Mouse (Mus musculus) neural tube, embryonic 14.5 days (tissue): Measurements from ENCODE around the gene Dido1. TPM values are rescaled to one million over a fixed set of nuclear protein-coding genes. Genes with fewer than 3 reads are reported as not detected.

Experiments used
- ATAC-seq: fragments of 200-750 bp; cut with Nextera tagmentation; 2 replicates; pipeline ENCODE4 v1.8.0; 2017; ENCODE audit warnings: low read depth, mild to moderate bottlenecking, moderate TSS enrichment, moderate library complexity
- H3K27ac ChIP-seq: fragments of 300-500 bp; sonication (generic); 2 replicates; pipeline ENCODE4 v1.5.1; 2014; ENCODE audit warnings: low read depth, mild to moderate bottlenecking, control low read depth, low read length, moderate library complexity, mixed read lengths
- H3K27me3 ChIP-seq: fragments of 300-500 bp; sonication (generic); 2 replicates; pipeline ENCODE4 v1.6.1; 2014; ENCODE audit warnings: low read length; ENCODE audit not compliant: control insufficient read depth, insufficient read depth
- H3K36me3 ChIP-seq: fragments of 300-500 bp; sonication (generic); 2 replicates; pipeline ENCODE4 v1.6.1; 2014; ENCODE audit warnings: low read length, mixed read lengths; ENCODE audit not compliant: control insufficient read depth, insufficient read depth
- H3K4me1 ChIP-seq: fragments of 300-500 bp; sonication (generic); 2 replicates; pipeline ENCODE4 v1.6.1; 2014; ENCODE audit warnings: low read length; ENCODE audit not compliant: control insufficient read depth, insufficient read depth
- H3K4me2 ChIP-seq: fragments of 300-500 bp; sonication (generic); 2 replicates; pipeline ENCODE4 v1.6.1; 2014; ENCODE audit warnings: mild to moderate bottlenecking, low read depth, low read length, control low read depth
- H3K4me3 ChIP-seq: fragments of 300-500 bp; sonication (generic); 2 replicates; pipeline ENCODE4 v1.5.1; 2014; ENCODE audit warnings: low read depth, low read length, control low read depth, mixed read lengths
- H3K9ac ChIP-seq: fragments of 300-500 bp; sonication (generic); replicated peaks from 2 replicates; pipeline ENCODE4 v1.6.1; 2014; ENCODE audit warnings: low read depth, mild to moderate bottlenecking, control low read depth, low read length, mixed read lengths
- H3K9me3 ChIP-seq: fragments of 300-500 bp; sonication (generic); 2 replicates; pipeline ENCODE4 v1.6.1; 2016; ENCODE audit warnings: low read length; ENCODE audit not compliant: control insufficient read depth
- WGBS: fragments of 180-500 bp; shearing (Covaris S2); extraction: QIAGEN DNeasy Blood & Tissue Kit; methylation state at CpG from one replicate; pipeline ENCODE4 v1.1.7; 2014; 5-methylcytosine and 5-hydroxymethylcytosine counted together
- polyA plus RNA-seq: library from polyadenylated mRNA; unstranded; fragments of >200 nt; fragmentation: Nextera tagmentation; extraction: Ambion mirVana; gene quantifications from 2 replicates; pipeline ENCODE4 v1.2.1, GENCODE M21; 2014

The Dido1 gene
- polyA plus RNA-seq, 1 experiment from 2014 or later = 34.8 TPM

DNA sequence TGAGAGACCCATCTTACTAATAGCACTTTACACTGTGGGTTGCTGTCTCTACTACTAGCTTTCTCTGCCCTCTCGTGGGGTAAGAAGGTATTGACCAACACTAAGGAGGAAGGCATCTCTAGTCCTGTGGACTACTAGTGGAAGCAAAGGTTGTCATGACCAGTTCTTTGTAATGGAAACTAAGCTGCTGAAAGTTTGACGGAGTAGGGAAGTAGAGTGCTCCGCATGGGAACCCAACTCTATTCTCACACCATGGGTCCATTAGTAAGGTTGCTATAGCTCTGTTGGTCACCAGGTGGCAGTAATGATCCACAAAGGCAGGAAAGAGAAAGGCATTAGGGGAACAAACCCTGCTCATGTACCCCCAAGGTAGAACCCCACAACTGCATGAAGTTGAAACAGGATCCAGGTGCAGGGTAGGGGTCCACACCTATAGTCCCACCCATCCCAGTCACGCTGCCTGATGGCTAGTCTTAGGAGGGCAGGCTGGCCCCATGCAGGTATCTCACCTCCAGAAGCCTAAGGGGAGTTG, 31.1 kb downstream of the Dido1 start:
- peak; percentile 68 for ATAC-seq
- Histone ChIP-seq H3K27me3 (no peaks in the 10 kb centered on the region), H3K4me2 (no peak overlapping the region), H3K27ac (no peak overlapping the region), H3K4me1 (no peaks in the 10 kb centered on the region), H3K9me3 (no peaks in the 10 kb centered on the region), H3K4me3 (no peak overlapping the region), H3K36me3 (peaks cover 39% of the 10 kb centered on the region), H3K9ac (no peak overlapping the region)
- WGBS = 28% methylated on average over 4 of the region's 4 CpGs

DNA sequence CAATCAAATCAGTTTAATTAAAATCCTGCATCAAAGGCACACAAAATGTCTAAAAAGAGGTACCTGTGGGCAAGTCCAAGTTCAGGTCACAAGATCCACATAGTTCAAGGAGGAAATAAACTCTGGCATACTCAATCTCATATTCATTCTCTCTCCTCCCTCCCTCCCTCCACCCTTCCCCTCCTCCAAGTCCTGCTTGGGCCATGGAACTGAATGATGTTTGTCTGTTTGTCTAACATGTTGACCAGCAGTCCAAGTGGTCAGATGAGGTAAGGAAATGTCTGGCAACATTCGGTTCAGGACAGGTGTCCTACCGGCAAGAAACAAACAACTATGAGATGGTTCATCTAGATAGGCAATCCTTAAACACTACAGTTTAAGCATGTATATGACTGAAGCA, 33.1 kb downstream of the Dido1 start:
- Histone ChIP-seq H3K4me1 (no peaks in the 10 kb centered on the region), H3K27me3 (no peaks in the 10 kb centered on the region), H3K9ac (no peak overlapping the region), H3K4me2 (no peak overlapping the region), H3K4me3 (no peak overlapping the region), H3K36me3 (peaks cover 36% of the 10 kb centered on the region), H3K27ac (no peak overlapping the region), H3K9me3 (no peaks in the 10 kb centered on the region)
- WGBS = 97% methylated on average over 2 of the region's 2 CpGs
- no peak for ATAC-seq

DNA sequence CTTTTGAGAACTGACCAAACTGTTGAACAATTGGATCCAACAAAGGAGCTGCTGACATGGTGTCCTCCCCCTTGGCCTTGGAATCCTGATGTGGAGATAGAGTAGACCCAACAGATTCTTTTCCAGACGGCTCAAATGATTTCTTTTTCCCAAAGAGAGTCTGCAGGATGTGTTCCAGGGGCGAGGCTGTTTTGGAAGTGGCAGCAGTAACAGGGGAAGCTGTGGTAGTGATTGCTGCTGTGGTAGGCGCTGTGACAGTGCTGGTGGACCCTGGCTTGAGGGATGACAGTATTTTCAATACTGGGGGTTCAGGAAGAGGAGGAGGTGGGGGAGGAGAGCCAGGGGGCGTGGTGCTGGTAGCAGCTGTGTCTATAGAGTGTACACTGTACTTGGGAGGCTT, 47.8 kb downstream of the Dido1 start:
- no peaks in the 10 kb centered on the region for H3K9me3 ChIP-seq
- 92% methylated on average over 4 of the region's 4 CpGs for WGBS
- no peak overlapping the region for H3K4me2 ChIP-seq
- ATAC-seq = no peak
- no peaks in the 10 kb centered on the region for H3K27me3 ChIP-seq
- H3K4me1 ChIP-seq = 0 out of 2 replicates have a peak, but pooled peaks cover 3% of the 10 kb centered on the region
- H3K9ac ChIP-seq = no peak overlapping the region
- no peak overlapping the region for H3K27ac ChIP-seq
- H3K36me3 ChIP-seq = peaks cover 29% of the 10 kb centered on the region
- no peak overlapping the region for H3K4me3 ChIP-seq

DNA sequence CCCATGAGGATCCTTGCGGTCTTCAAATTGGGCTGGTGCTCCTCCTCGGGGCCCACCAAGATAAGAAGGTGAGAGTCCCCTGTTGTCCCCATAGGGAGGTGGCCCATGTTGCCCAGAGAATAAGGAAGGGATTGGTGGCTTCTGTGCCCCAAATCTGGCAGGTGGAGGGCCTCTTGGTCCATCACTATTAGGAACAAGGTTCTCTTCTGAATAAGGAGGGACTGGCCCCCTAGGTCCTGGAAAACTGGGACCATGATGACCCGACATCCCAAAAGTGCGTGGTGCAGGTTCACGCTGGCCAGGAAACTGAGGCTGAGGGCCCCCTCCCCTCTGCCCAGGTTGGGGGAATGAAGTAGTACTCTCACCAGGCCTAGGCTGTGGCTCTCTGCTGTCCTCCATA, 49.3 kb downstream of the Dido1 start:
- H3K4me1 ChIP-seq = 0 out of 2 replicates have a peak, but pooled peaks cover 3% of the 10 kb centered on the region
- H3K27ac ChIP-seq = no peak overlapping the region
- H3K9me3 ChIP-seq = no peaks in the 10 kb centered on the region
- peaks cover 16% of the 10 kb centered on the region for H3K36me3 ChIP-seq
- H3K4me3 ChIP-seq = no peak overlapping the region
- 96% methylated on average over 5 of the region's 5 CpGs for WGBS
- H3K4me2 ChIP-seq = no peak overlapping the region
- no peaks in the 10 kb centered on the region for H3K27me3 ChIP-seq
- ATAC-seq = no peak
- no peak overlapping the region for H3K9ac ChIP-seq

DNA sequence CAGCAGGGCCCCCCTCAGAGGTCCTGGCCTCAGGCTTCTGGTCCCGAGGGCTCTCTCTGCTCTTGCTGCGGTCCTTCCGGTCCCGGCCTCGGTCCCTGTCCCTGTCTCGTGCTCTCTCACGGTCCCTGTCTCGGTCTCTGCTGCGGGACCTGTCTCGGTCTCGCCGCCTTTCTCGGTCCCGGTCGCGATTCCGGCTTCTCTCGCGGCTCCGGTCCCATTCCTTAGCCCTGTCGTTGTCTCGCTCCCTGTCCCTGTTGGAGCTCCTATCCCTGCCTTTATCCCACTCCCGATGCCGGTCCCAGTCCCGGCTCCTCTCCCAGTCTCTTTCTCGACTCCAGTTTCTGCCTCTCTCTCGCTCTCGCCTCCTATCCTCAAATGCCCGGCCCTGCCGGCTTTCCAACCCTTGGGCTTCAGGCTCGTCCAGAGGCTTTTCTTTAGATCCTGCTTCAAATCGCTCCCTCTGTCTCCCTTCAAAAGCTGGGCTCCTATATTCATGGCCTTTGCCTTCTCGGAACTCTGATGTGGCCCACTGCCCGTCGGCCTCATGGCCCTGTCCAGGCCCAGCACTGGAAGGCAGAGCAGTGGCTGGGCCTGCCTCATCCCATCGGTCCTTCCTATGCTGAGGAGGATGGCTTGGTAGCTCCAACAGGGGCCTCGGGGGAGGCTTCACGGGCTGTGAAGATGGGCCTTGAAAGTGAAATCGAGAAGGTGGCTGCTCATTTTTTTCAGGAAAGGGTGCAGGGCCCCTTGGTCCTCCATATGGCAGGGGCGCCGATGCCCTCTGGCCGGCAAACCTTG, 50.2 kb downstream of the Dido1 start:
- ATAC-seq = 0 out of 2 replicates have a peak, but pooled peaks have one; percentile 41
- 26% methylated on average over 42 of the region's 42 CpGs for WGBS
- H3K9ac ChIP-seq = peak overlapping the region; percentile 34; the same call in 1 of the 2 replicates
- peak overlapping the region; percentile 41 for H3K4me2 ChIP-seq
- no peaks in the 10 kb centered on the region for H3K9me3 ChIP-seq
- H3K27ac ChIP-seq = no peak overlapping the region
- no peak overlapping the region for H3K4me3 ChIP-seq
- H3K4me1 ChIP-seq = 0 out of 2 replicates have a peak, but pooled peaks cover 3% of the 10 kb centered on the region
- H3K27me3 ChIP-seq = no peaks in the 10 kb centered on the region
- peaks cover 15% of the 10 kb centered on the region for H3K36me3 ChIP-seq

DNA sequence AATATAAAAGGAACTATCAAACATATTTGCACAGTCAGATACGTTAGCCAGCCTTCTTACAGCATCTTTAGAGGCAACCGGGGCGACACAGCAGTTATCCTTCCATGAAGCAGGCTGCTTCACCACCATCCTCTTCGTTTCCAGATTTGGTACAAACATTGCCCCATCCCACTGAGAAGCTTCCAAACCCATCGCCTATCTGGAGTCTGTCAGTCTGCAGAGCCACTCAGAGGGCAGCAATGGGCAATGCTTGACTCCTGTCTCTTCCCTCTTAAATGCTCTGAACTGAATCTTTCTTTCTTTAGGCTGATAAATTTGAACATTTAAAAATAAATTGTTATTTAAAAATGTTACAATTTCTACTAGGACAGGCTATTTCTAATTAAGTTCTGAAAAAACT, 51.4 kb downstream of the Dido1 start:
- H3K4me3 ChIP-seq = no peak overlapping the region
- 89% methylated on average over 5 of the region's 5 CpGs for WGBS
- H3K27ac ChIP-seq = no peak overlapping the region
- no peaks in the 10 kb centered on the region for H3K9me3 ChIP-seq
- H3K27me3 ChIP-seq = no peaks in the 10 kb centered on the region
- no peak overlapping the region for H3K4me2 ChIP-seq
- ATAC-seq = no peak
- H3K9ac ChIP-seq = no peak overlapping the region
- peaks cover 15% of the 10 kb centered on the region for H3K36me3 ChIP-seq
- 0 out of 2 replicates have a peak, but pooled peaks cover 3% of the 10 kb centered on the region for H3K4me1 ChIP-seq

DNA sequence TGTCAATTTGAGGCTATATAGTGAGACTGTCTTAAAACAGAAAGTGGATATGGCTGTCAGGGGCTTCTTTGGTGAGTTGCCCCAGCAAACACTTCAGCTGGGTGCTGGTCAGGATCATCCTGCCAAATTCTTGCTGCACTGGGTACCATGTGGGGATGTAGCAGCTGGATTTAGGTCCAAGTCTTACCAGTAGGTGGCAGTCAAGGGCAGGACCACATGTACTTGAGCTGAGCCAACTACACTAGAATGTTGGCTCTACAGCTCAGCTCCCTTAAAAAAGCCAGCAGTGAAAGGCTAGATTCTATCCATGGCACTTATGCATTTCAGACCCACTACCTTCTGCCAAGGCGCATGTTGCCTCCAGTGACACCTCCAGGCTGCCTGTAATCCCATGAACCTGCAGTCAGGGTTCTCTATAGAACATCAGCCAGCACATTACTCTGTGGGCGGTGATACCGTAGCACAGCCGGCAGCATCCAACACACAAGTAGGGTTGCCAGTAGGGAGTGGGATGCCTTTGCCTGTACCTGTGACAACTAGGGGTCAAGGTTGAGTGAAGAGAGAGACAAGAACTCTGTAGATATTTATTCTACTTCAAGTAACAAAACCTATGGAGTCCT, 52.3 kb downstream of the Dido1 start:
- peak; percentile 77; the same call in 1 of the 2 replicates for ATAC-seq
- no peak overlapping the region for H3K9ac ChIP-seq
- WGBS = 75% methylated on average over 4 of the region's 4 CpGs
- H3K9me3 ChIP-seq = no peaks in the 10 kb centered on the region
- no peak overlapping the region for H3K4me2 ChIP-seq
- H3K4me3 ChIP-seq = no peak overlapping the region
- H3K4me1 ChIP-seq = 0 out of 2 replicates have a peak, but pooled peaks cover 3% of the 10 kb centered on the region
- no peaks in the 10 kb centered on the region for H3K27me3 ChIP-seq
- H3K36me3 ChIP-seq = peaks cover 15% of the 10 kb centered on the region
- no peak overlapping the region for H3K27ac ChIP-seq

DNA sequence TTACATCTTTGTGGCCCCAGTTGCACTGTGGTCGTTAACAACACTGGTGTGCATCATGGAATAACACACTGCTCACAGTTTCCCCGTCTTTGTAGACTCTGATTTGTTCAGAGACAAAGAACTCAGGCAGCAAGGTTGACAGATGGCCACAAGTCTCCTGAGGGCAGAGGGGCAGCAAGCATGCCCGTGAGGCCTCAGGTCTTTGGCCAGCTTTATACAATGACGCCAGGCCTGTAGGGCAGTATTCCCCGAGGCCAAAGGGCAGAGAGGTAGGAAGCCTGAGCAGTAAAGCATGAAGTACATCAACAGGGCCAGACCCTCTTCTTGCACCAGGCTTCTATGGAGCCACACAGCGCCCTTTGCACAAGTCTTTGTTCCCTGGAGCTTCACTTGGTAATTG, 54.6 kb downstream of the Dido1 start:
- 41% methylated on average over 6 of the region's 6 CpGs for WGBS
- Histone ChIP-seq H3K4me1 (0 out of 2 replicates have a peak, but pooled peaks cover 3% of the 10 kb centered on the region), H3K27ac (no peak overlapping the region), H3K36me3 (no peaks in the 10 kb centered on the region), H3K27me3 (no peaks in the 10 kb centered on the region), H3K4me3 (no peak overlapping the region), H3K9ac (no peak overlapping the region), H3K4me2 (no peak overlapping the region), H3K9me3 (no peaks in the 10 kb centered on the region)
- ATAC-seq = no peak

DNA sequence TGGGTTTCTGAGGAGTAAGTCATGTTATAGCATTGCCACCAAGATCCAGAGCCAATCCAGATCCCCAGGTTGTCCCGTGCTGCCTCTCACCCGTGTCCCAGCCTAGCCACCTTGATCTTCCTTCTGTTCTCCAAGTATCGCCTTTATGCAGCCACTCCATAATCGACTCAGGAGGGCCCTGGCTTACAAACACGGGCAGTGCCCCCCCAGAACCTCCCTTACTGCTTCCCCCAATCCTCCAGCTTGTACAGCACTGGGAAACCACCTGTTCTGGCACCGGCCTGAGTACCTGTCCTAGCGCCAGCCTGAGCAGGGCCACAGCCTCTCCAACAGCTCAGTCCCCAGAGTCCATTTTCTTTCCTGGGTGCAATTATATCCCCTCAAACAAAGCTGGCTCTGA, 55.1 kb downstream of the Dido1 start:
- H3K27ac ChIP-seq = no peak overlapping the region
- H3K4me3 ChIP-seq = no peak overlapping the region
- ATAC-seq = no peak
- H3K27me3 ChIP-seq = no peaks in the 10 kb centered on the region
- H3K9ac ChIP-seq = no peak overlapping the region
- 85% methylated on average over 7 of the region's 7 CpGs for WGBS
- no peaks in the 10 kb centered on the region for H3K9me3 ChIP-seq
- H3K36me3 ChIP-seq = no peaks in the 10 kb centered on the region
- H3K4me2 ChIP-seq = no peak overlapping the region
- 0 out of 2 replicates have a peak, but pooled peaks cover 1% of the 10 kb centered on the region for H3K4me1 ChIP-seq
